8 mouse cellular contexts compared by ENCODE assay signal in genomic region chr11:5541799-5542481, GRCm38 (mm10). TPM values are rescaled to one million over a fixed set of nuclear protein-coding genes. Genes with fewer than 3 reads are reported as not detected.
DNase-seq lines count a peak whose midpoint lies in the region; ATAC-seq and TF ChIP-seq lines count a peak whose summit lies in the region.

Ccdc117 (minus strand) TSS chr11:5542187.

- no peaks in the 10 kb centered on the region for H3K9me3 ChIP-seq in kidney, embryonic 15.5 days (replicated peaks)

- peak within 1 kb of the TSS; percentile 42 for H3K27ac ChIP-seq in bone marrow macrophage, adult 2 months (ENCODE audit: insufficient read depth, low read depth, low read length)
- no peak within 1 kb of the TSS for H3K27ac ChIP-seq in embryonic fibroblast, embryonic 13.5 days (ENCODE audit: insufficient read depth, low read length)
- peak within 1 kb of the TSS; percentile 87 for H3K27ac ChIP-seq in kidney, embryonic 15.5 days

- H3K4me2 ChIP-seq in kidney, embryonic 15.5 days: peak within 1 kb of the TSS; percentile 76

- no peaks in the 10 kb centered on the region for H3K27me3 ChIP-seq in kidney, embryonic 15.5 days

- peaks cover 21% of the 10 kb centered on the region for H3K36me3 ChIP-seq in kidney, embryonic 15.5 days

- peak; percentile 94 for DNase-seq in A20 (ENCODE audit: low read depth, low spot score)
- DNase-seq in heart, adult 9 months (ENCODE audit: low spot score in 2 of 2): peak; percentile 95 to 96
- peak; percentile 94 for DNase-seq in liver
- DNase-seq in spleen, postnatal 4 days (ENCODE audit: low spot score in 2 of 2): peak; percentile 87 to 91

- H3K4me3 ChIP-seq in bone marrow macrophage, adult 2 months (ENCODE audit: insufficient read depth, low read length): peak within 1 kb of the TSS; percentile 72
- H3K4me3 ChIP-seq in embryonic fibroblast, embryonic 13.5 days (ENCODE audit: insufficient read depth, low read length): peak within 1 kb of the TSS; percentile 92
- H3K4me3 ChIP-seq in kidney, embryonic 15.5 days (replicated peaks): peak within 1 kb of the TSS; percentile 86

- WGBS in kidney, embryonic 15.5 days: under 1% methylated on average over 65 of the region's 65 CpGs

- H3K4me1 ChIP-seq in bone marrow macrophage, adult 2 months (ENCODE audit: control insufficient read depth, insufficient read depth, low read length): peaks cover 28% of the 10 kb centered on the region
- peaks cover 6% of the 10 kb centered on the region; the same call in 1 of the 2 replicates for H3K4me1 ChIP-seq in embryonic fibroblast, embryonic 13.5 days (ENCODE audit: control insufficient read depth, insufficient read depth, low read length)
- peaks cover 27% of the 10 kb centered on the region for H3K4me1 ChIP-seq in kidney, embryonic 15.5 days

- TF ChIP-seq POLR2A in bone marrow macrophage, adult 2 months (IDR thresholded peaks at IDR 0.05; ENCODE audit: borderline replicate concordance, low read depth, low read length): no peak
- peak; percentile 84 for TF ChIP-seq POLR2A in embryonic fibroblast, embryonic 13.5 days (IDR thresholded peaks at IDR 0.05; ENCODE audit: low read depth, low read length)

- peak; percentile 98 for ATAC-seq in kidney, embryonic 15.5 days (replicated peaks; ENCODE audit: low FRiP score)
- ATAC-seq in monocyte, adult 5-6 weeks (replicated peaks; ENCODE audit: insufficient number of reproducible peaks, low FRiP score, low TSS enrichment, poor library complexity, severe bottlenecking): peak; percentile 100

- peak within 1 kb of the TSS; percentile 82 for H3K9ac ChIP-seq in kidney, embryonic 15.5 days

- no peak for TF ChIP-seq CTCF in bone marrow macrophage, adult 2 months (IDR thresholded peaks at IDR 0.05; ENCODE audit: low read depth, low read length)
- TF ChIP-seq CTCF in embryonic fibroblast, embryonic 13.5 days (IDR thresholded peaks at IDR 0.05; ENCODE audit: borderline replicate concordance, insufficient read depth, low read length): peak; percentile 39; the same call in 1 of the 2 replicates

RNA-seq across cellular contexts. Expression of gene Ccdc117, which starts in this region (rescaled TPM):
- 13.6 and 16.6 TPM in 2 replicates for polyA plus RNA-seq in bone marrow macrophage, adult 2 months (2012; ENCODE audit: insufficient read depth, insufficient read length, missing spikeins)
- 6.5 and 10.4 TPM in 2 replicates for polyA plus RNA-seq in embryonic fibroblast, embryonic 13.5 days (2011; ENCODE audit: insufficient read length, low read depth, missing spikeins)
- 18.8 and 19.7 TPM in 2 replicates for polyA plus RNA-seq in kidney, embryonic 15.5 days (2015; fragmentation: Nextera tagmentation; extraction: Ambion mirVana)
- 45.0 to 57.3 TPM (median 46.3 TPM) in 3 replicates for total RNA-seq in monocyte, adult 5-6 weeks (2017)
